In the genomic region with DNA sequence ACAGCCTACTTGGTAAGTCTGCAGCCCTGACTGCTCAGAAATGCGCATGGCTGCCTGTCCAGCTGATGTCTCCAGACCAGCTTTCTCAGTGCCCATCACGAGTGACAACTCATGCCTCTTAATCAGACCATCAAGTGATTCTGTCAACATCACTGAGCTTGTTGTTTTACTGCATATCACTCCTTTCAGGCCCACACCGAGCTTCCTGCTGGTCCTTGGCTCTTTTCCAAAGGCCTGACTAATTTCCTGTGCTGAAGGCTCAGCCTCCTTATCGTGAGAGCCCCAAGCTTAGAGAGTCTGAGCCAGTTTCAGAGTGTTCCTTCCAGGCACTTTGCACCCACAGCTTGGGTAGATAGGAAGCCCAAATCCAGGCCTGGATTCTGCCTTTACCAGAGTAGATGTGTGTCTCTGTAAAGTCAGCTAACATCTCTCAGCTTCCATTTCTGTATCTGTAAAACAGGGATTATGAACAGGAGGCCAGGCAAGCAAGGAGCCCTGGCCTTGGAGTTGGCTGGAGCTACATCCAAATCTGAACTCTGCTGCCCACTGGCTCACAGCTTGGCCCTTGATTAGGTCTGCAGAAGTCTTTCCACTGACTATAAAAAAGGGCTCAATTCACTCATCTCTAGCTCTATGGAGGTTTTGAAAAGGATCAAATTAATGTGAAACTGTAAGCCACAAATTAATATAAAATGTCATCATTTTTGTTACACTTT, we compare ENCODE assay signal across 8 mouse cellular contexts. TPM values are rescaled to one million over a fixed set of nuclear protein-coding genes. Genes with fewer than 3 reads are reported as not detected.
DNase-seq lines count a peak whose midpoint lies in the region; ATAC-seq and TF ChIP-seq lines count a peak whose summit lies in the region.

No protein-coding gene starts in this region.

- no peaks in the 10 kb centered on the region for H3K36me3 ChIP-seq in hindbrain, postnatal 0 days (ENCODE audit: insufficient read depth, low read length)
- H3K36me3 ChIP-seq in hindbrain, embryonic 13.5 days = no peaks in the 10 kb centered on the region
- H3K36me3 ChIP-seq in MEL (ENCODE audit: control insufficient read depth in 1 of 2, insufficient read depth in 2 of 2, low read length in 2 of 2) = peaks cover 0 to 26% of the 10 kb centered on the region in 2 experiments; a peak in 2 of 4 replicates
- H3K36me3 ChIP-seq in liver, embryonic 15.5 days (replicated peaks) = no peaks in the 10 kb centered on the region
- no peaks in the 10 kb centered on the region for H3K36me3 ChIP-seq in stomach, embryonic 15.5 days

- intact Hi-C loops in heart, postnatal 10 days (cut with DNase I) = no loop called here

- no peak overlapping the region for H3K4me3 ChIP-seq in hindbrain, postnatal 0 days (ENCODE audit: low read length)
- no peak overlapping the region for H3K4me3 ChIP-seq in hindbrain, embryonic 13.5 days
- no peak overlapping the region for H3K4me3 ChIP-seq in MEL (ENCODE audit: control insufficient read depth in 1 of 2, insufficient read depth in 1 of 2, low read depth in 2 of 2, low read length in 2 of 2)
- no peak overlapping the region for H3K4me3 ChIP-seq in liver, embryonic 15.5 days (replicated peaks)
- H3K4me3 ChIP-seq in stomach, embryonic 15.5 days (replicated peaks) = no peak overlapping the region

- ATAC-seq in hindbrain, postnatal 0 days = peak; percentile 56; the same call in 1 of the 2 replicates
- no peak for ATAC-seq in hindbrain, embryonic 13.5 days (ENCODE audit: low FRiP score)
- ATAC-seq in liver, embryonic 15.5 days (ENCODE audit: insufficient read depth) = peak; percentile 44
- ATAC-seq in stomach, embryonic 15.5 days (ENCODE audit: insufficient read depth, low FRiP score, low read depth) = peak; percentile 65; the same call in 1 of the 2 replicates

- TF ChIP-seq EP300 in MEL (IDR thresholded peaks at IDR 0.05; ENCODE audit: low read depth in 1 of 2, low read length in 2 of 2) = peak; percentile 98 to 100

- H3K27ac ChIP-seq in hindbrain, postnatal 0 days = no peak overlapping the region
- H3K27ac ChIP-seq in hindbrain, embryonic 13.5 days = no peak overlapping the region
- H3K27ac ChIP-seq in MEL (ENCODE audit: control insufficient read depth, low read depth, low read length) = peak overlapping the region; percentile 91
- no peak overlapping the region for H3K27ac ChIP-seq in liver, embryonic 15.5 days (replicated peaks)
- H3K27ac ChIP-seq in stomach, embryonic 15.5 days = 0 out of 2 replicates have a peak overlapping the region, but pooled peaks have one; percentile 42

- no peak for TF ChIP-seq RAD21 in MEL (IDR thresholded peaks at IDR 0.05; ENCODE audit: low read depth, low read length)

- no peaks in the 10 kb centered on the region for H3K27me3 ChIP-seq in hindbrain, postnatal 0 days (ENCODE audit: insufficient read depth, low read length)
- no peaks in the 10 kb centered on the region for H3K27me3 ChIP-seq in hindbrain, embryonic 13.5 days
- H3K27me3 ChIP-seq in MEL (ENCODE audit: control insufficient read depth in 1 of 2, insufficient read depth in 2 of 2, low read length in 2 of 2) = no peaks in the 10 kb centered on the region
- H3K27me3 ChIP-seq in liver, embryonic 15.5 days = no peaks in the 10 kb centered on the region
- H3K27me3 ChIP-seq in stomach, embryonic 15.5 days (replicated peaks) = no peaks in the 10 kb centered on the region

- 22% methylated on average over 4 of the region's 4 CpGs for WGBS in hindbrain, postnatal 0 days
- 37% methylated on average over 4 of the region's 4 CpGs for WGBS in hindbrain, embryonic 13.5 days
- 22% methylated on average over 4 of the region's 4 CpGs for WGBS in liver, embryonic 15.5 days (ENCODE audit: insufficient replicate concordance)
- WGBS in stomach, embryonic 15.5 days = 26% methylated on average over 4 of the region's 4 CpGs

- no peaks in the 10 kb centered on the region for H3K79me2 ChIP-seq in MEL (ENCODE audit: control insufficient read depth, insufficient read depth, low read length, poor library complexity)

- no peak for TF ChIP-seq CTCF in hindbrain, postnatal 0 days (IDR thresholded peaks at IDR 0.05; ENCODE audit: low read depth)
- TF ChIP-seq CTCF in MEL (IDR thresholded peaks at IDR 0.05 in 2 of 3, conservative IDR thresholded peaks at IDR 0.05 in 1 of 3; ENCODE audit: control insufficient read depth in 1 of 3, insufficient read depth in 1 of 3, low read depth in 2 of 3, low read length in 3 of 3, poor library complexity in 1 of 3, severe bottlenecking in 1 of 3) = no peak

- no peak overlapping the region for H3K9ac ChIP-seq in hindbrain, postnatal 0 days (replicated peaks; ENCODE audit: low read length)
- no peak overlapping the region for H3K9ac ChIP-seq in hindbrain, embryonic 13.5 days
- 0 out of 2 replicates have a peak overlapping the region, but pooled peaks have one; percentile 27 for H3K9ac ChIP-seq in MEL (ENCODE audit: control insufficient read depth, low read depth, low read length, poor library complexity, severe bottlenecking)
- no peak overlapping the region for H3K9ac ChIP-seq in liver, embryonic 15.5 days
- no peak overlapping the region for H3K9ac ChIP-seq in stomach, embryonic 15.5 days

- H3K9me3 ChIP-seq in hindbrain, postnatal 0 days (ENCODE audit: low read length) = no peaks in the 10 kb centered on the region
- no peaks in the 10 kb centered on the region for H3K9me3 ChIP-seq in hindbrain, embryonic 13.5 days
- no peaks in the 10 kb centered on the region for H3K9me3 ChIP-seq in MEL (replicated peaks; ENCODE audit: insufficient read depth, low read length)
- no peaks in the 10 kb centered on the region for H3K9me3 ChIP-seq in liver, embryonic 15.5 days (replicated peaks)
- no peaks in the 10 kb centered on the region for H3K9me3 ChIP-seq in stomach, embryonic 15.5 days

- DNase-seq in hindbrain, postnatal 0 days (ENCODE audit: low spot score) = peak; percentile 45
- DNase-seq in MEL (ENCODE audit: low read depth, low spot score) = peak; percentile 98
- peak; percentile 54 for DNase-seq in cerebellum, adult 9-10 months
- DNase-seq in heart, postnatal 10 days = peak; percentile 74 to 75
- DNase-seq in c-Kit-positive CD71-positive TER-119-positive erythroid progenitor cells, embryonic 14.5 days (ENCODE audit: low spot score) = no peak

- no peak overlapping the region for H3K4me2 ChIP-seq in hindbrain, postnatal 0 days (ENCODE audit: low read depth, low read length)
- H3K4me2 ChIP-seq in hindbrain, embryonic 13.5 days = no peak overlapping the region
- no peak overlapping the region for H3K4me2 ChIP-seq in liver, embryonic 15.5 days
- no peak overlapping the region for H3K4me2 ChIP-seq in stomach, embryonic 15.5 days

- H3K4me1 ChIP-seq in hindbrain, postnatal 0 days (ENCODE audit: insufficient read depth, low read length) = no peaks in the 10 kb centered on the region
- no peaks in the 10 kb centered on the region for H3K4me1 ChIP-seq in hindbrain, embryonic 13.5 days (replicated peaks)
- peaks cover 26 to 28% of the 10 kb centered on the region in 2 experiments for H3K4me1 ChIP-seq in MEL (ENCODE audit: control insufficient read depth in 1 of 2, insufficient read depth in 2 of 2, low read length in 2 of 2)
- H3K4me1 ChIP-seq in liver, embryonic 15.5 days (replicated peaks) = no peaks in the 10 kb centered on the region
- H3K4me1 ChIP-seq in stomach, embryonic 15.5 days = no peaks in the 10 kb centered on the region

- no peak for TF ChIP-seq POLR2A in MEL (IDR thresholded peaks at IDR 0.05; ENCODE audit: control insufficient read depth in 1 of 2, insufficient read depth in 1 of 2, low read depth in 1 of 2, low read length in 2 of 2, poor library complexity in 1 of 2)

TF ChIP-seq in MEL, 35 proteins besides CTCF, POLR2A, EP300 and RAD21 (continues in another document):
- TF ChIP-seq ELF1 (IDR thresholded peaks at IDR 0.05; ENCODE audit: low read depth, low read length) (peak; percentile 20; the same call in 1 of the 2 replicates), HCFC1 (IDR thresholded peaks at IDR 0.05; ENCODE audit: low read depth, low read length) (peak; percentile 61), TBP (IDR thresholded peaks at IDR 0.05; ENCODE audit: low read depth, low read length) (no peak), POLR2AphosphoS5 (IDR thresholded peaks at IDR 0.05; ENCODE audit: borderline replicate concordance, low read depth, low read length) (no peak), TCF12 (IDR thresholded peaks at IDR 0.05; ENCODE audit: low read depth, low read length) (peak; percentile 98), MAX (IDR thresholded peaks at IDR 0.05; ENCODE audit: low read length) (peak; percentile 57), GABPA (IDR thresholded peaks at IDR 0.05; ENCODE audit: low read depth, low read length) (no peak), NRF1 (IDR thresholded peaks at IDR 0.05; ENCODE audit: insufficient read depth, low read depth, low read length, poor library complexity, severe bottlenecking) (0 out of 2 replicates have a peak, but pooled peaks have one; percentile 16), MXI1 (IDR thresholded peaks at IDR 0.05; ENCODE audit: low read depth, low read length) (no peak), SMC3 (IDR thresholded peaks at IDR 0.05; ENCODE audit: low read depth, low read length) (0 out of 2 replicates have a peak, but pooled peaks have one; percentile 6), NELFE (IDR thresholded peaks at IDR 0.05; ENCODE audit: low read depth, low read length) (no peak; the same call in 1 of the 2 replicates), POLR2AphosphoS2 (IDR thresholded peaks at IDR 0.05; ENCODE audit: low read length) (peak; percentile 70; the same call in 1 of the 2 replicates), ZKSCAN1 (IDR thresholded peaks at IDR 0.05; ENCODE audit: low read depth, low read length) (no peak), CHD1 (IDR thresholded peaks at IDR 0.05; ENCODE audit: low read depth, low read length) (no peak), ZC3H11A (IDR thresholded peaks at IDR 0.05; ENCODE audit: low read depth, low read length) (no peak), ZMIZ1 (IDR thresholded peaks at IDR 0.05; ENCODE audit: low read depth, low read length) (0 out of 2 replicates have a peak, but pooled peaks have one; percentile 39), MYB (IDR thresholded peaks at IDR 0.05; ENCODE audit: low read depth, low read length) (peak; percentile 43; the same call in 1 of the 2 replicates), JUND (IDR thresholded peaks at IDR 0.05; ENCODE audit: low read depth, low read length) (peak; percentile 93)

RNA-seq across cellular contexts. Expression of a gene that starts 51.5 kb away (rescaled TPM):
- total RNA-seq in hindbrain, postnatal 0 days (2014; rRNA removed) = 12.7 and 14.8 TPM in 2 replicates
- polyA plus RNA-seq in hindbrain, postnatal 0 days (2015; fragmentation: Nextera tagmentation; extraction: Ambion mirVana) = 3.7 and 5.7 TPM in 2 replicates
- 6.5 and 7.6 TPM in 2 replicates for polyA plus RNA-seq in hindbrain, embryonic 13.5 days (2015; fragmentation: Nextera tagmentation; extraction: Ambion mirVana)
- 2.9 and 3.0 TPM in 2 replicates for total RNA-seq in MEL (2012; rRNA removed)
- 1 to 10 TPM in 1 of 2 experiments, not detected in 1; 3.1 TPM for polyA plus RNA-seq in MEL (2012; ENCODE audit: insufficient read depth in 1 of 2, insufficient read length in 2 of 2, low read depth in 1 of 2, low replicate concordance in 2 of 2, missing spikeins in 1 of 2)
- total RNA-seq in heart, postnatal 10 days (2021) = 10 to 100 TPM; 12.0 to 15.1 TPM
- 3.6 and 4.8 TPM in 2 replicates for polyA plus RNA-seq in liver, embryonic 15.5 days (2015; fragmentation: Nextera tagmentation; extraction: Ambion mirVana)
- polyA plus RNA-seq in stomach, embryonic 15.5 days (2015; fragmentation: Nextera tagmentation; extraction: Ambion mirVana) = 6.0 and 6.6 TPM in 2 replicates

Comparison
In these comparisons a context has a peak if more than half of its experiments do, and no peak if none do; other contexts are left out.
1. H3K27ac ChIP-seq: peak in MEL (single experiment) and stomach, embryonic 15.5 days (single experiment); none in hindbrain, postnatal 0 days (single experiment), hindbrain, embryonic 13.5 days (single experiment) and liver, embryonic 15.5 days (single experiment).